ENCODE assay signal across 8 mouse cellular contexts in genomic region chr11:97531381-97532260, GRCm38 (mm10). TPM values are rescaled to one million over a fixed set of nuclear protein-coding genes. Genes with fewer than 3 reads are reported as not detected.
DNase-seq lines count a peak whose midpoint lies in the region; ATAC-seq and TF ChIP-seq lines count a peak whose summit lies in the region.

No protein-coding gene starts in this region.

- no peak overlapping the region for H3K9ac ChIP-seq in embryonic facial prominence, embryonic 15.5 days
- no peak overlapping the region; the same call in 1 of the 2 replicates for H3K9ac ChIP-seq in kidney, embryonic 14.5 days (ENCODE audit: low read depth, low read length)
- H3K9ac ChIP-seq in limb, embryonic 14.5 days (ENCODE audit: low read depth, low read length, severe bottlenecking) = 0 out of 2 replicates have a peak overlapping the region, but pooled peaks have one; percentile 16
- 0 out of 2 replicates have a peak overlapping the region, but pooled peaks have one; percentile 29 for H3K9ac ChIP-seq in midbrain, postnatal 0 days (replicated peaks; ENCODE audit: low read length, poor library complexity, severe bottlenecking)

- H3K4me2 ChIP-seq in embryonic facial prominence, embryonic 15.5 days (replicated peaks) = peak overlapping the region; percentile 88
- H3K4me2 ChIP-seq in kidney, embryonic 14.5 days (replicated peaks; ENCODE audit: low read depth, low read length) = peak overlapping the region; percentile 63
- peak overlapping the region; percentile 85 for H3K4me2 ChIP-seq in limb, embryonic 14.5 days (replicated peaks; ENCODE audit: low read depth, low read length, severe bottlenecking)
- peak overlapping the region; percentile 53 for H3K4me2 ChIP-seq in midbrain, postnatal 0 days (ENCODE audit: low read depth, low read length, poor library complexity, severe bottlenecking)

- H3K9me3 ChIP-seq in embryonic facial prominence, embryonic 15.5 days (replicated peaks) = no peaks in the 10 kb centered on the region
- no peaks in the 10 kb centered on the region for H3K9me3 ChIP-seq in kidney, embryonic 14.5 days (ENCODE audit: control insufficient read depth, low read length)
- no peaks in the 10 kb centered on the region for H3K9me3 ChIP-seq in limb, embryonic 14.5 days (ENCODE audit: control insufficient read depth, low read length)
- H3K9me3 ChIP-seq in midbrain, postnatal 0 days (ENCODE audit: low read length) = no peaks in the 10 kb centered on the region

- no peak overlapping the region for H3K27ac ChIP-seq in bone marrow macrophage, adult 2 months (ENCODE audit: insufficient read depth, low read depth, low read length)
- no peak overlapping the region for H3K27ac ChIP-seq in embryonic facial prominence, embryonic 15.5 days (replicated peaks)
- H3K27ac ChIP-seq in kidney, embryonic 14.5 days (ENCODE audit: low read depth, low read length) = no peak overlapping the region
- H3K27ac ChIP-seq in limb, embryonic 14.5 days (replicated peaks; ENCODE audit: low read depth, low read length) = no peak overlapping the region
- peak overlapping the region; percentile 47 for H3K27ac ChIP-seq in midbrain, postnatal 0 days (ENCODE audit: low read depth, low read length)

- peak; percentile 19; the same call in 1 of the 2 replicates for TF ChIP-seq CTCF in bone marrow macrophage, adult 2 months (IDR thresholded peaks at IDR 0.05; ENCODE audit: low read depth, low read length)
- peak; percentile 99 for TF ChIP-seq CTCF in midbrain, postnatal 0 days (IDR thresholded peaks at IDR 0.05)

- peaks cover 54% of the 10 kb centered on the region for H3K27me3 ChIP-seq in embryonic facial prominence, embryonic 15.5 days
- H3K27me3 ChIP-seq in kidney, embryonic 14.5 days (ENCODE audit: control insufficient read depth, insufficient read depth, low read length) = peaks cover 47% of the 10 kb centered on the region
- H3K27me3 ChIP-seq in limb, embryonic 14.5 days (ENCODE audit: control insufficient read depth, insufficient read depth, low read length) = peaks cover 48% of the 10 kb centered on the region
- H3K27me3 ChIP-seq in midbrain, postnatal 0 days (ENCODE audit: insufficient read depth, low read length) = 0 out of 2 replicates have a peak, but pooled peaks cover 12% of the 10 kb centered on the region

- WGBS in embryonic facial prominence, embryonic 15.5 days = 7% methylated on average over 46 of the region's 46 CpGs
- 8% methylated on average over 46 of the region's 46 CpGs for WGBS in kidney, embryonic 14.5 days
- 6% methylated on average over 46 of the region's 46 CpGs for WGBS in limb, embryonic 14.5 days
- WGBS in midbrain, postnatal 0 days = 7% methylated on average over 46 of the region's 46 CpGs

- ATAC-seq in embryonic facial prominence, embryonic 15.5 days (ENCODE audit: insufficient number of reproducible peaks, low FRiP score, low TSS enrichment, low read depth) = peak; percentile 45
- 0 out of 2 replicates have a peak, but pooled peaks have one; percentile 40 for ATAC-seq in kidney, embryonic 14.5 days (ENCODE audit: low FRiP score, low TSS enrichment)
- ATAC-seq in limb, embryonic 14.5 days (ENCODE audit: low FRiP score, low read depth) = peak; percentile 70
- ATAC-seq in midbrain, postnatal 0 days (ENCODE audit: low FRiP score) = peak; percentile 66

- H3K4me1 ChIP-seq in bone marrow macrophage, adult 2 months (ENCODE audit: control insufficient read depth, insufficient read depth, low read length) = no peaks in the 10 kb centered on the region
- peaks cover 37% of the 10 kb centered on the region for H3K4me1 ChIP-seq in embryonic facial prominence, embryonic 15.5 days
- H3K4me1 ChIP-seq in kidney, embryonic 14.5 days (ENCODE audit: control insufficient read depth, insufficient read depth, low read length) = peaks cover 19% of the 10 kb centered on the region
- peaks cover 11% of the 10 kb centered on the region; the same call in 1 of the 2 replicates for H3K4me1 ChIP-seq in limb, embryonic 14.5 days (ENCODE audit: control insufficient read depth, insufficient read depth, low read length)
- peaks cover 4% of the 10 kb centered on the region; the same call in 1 of the 2 replicates for H3K4me1 ChIP-seq in midbrain, postnatal 0 days (ENCODE audit: insufficient read depth, low read length)

- peak; percentile 88 to 90 for DNase-seq in B cell, adult 2 months
- peak; percentile 72 to 74 for DNase-seq in heart, adult 9 months (ENCODE audit: low spot score in 2 of 2)
- DNase-seq in limb, embryonic 14.5 days (ENCODE audit: low spot score) = peak; percentile 62
- DNase-seq in midbrain, postnatal 0 days (ENCODE audit: low spot score) = peak; percentile 92
- DNase-seq in spleen, postnatal 10 days (ENCODE audit: low spot score in 2 of 2) = peak; percentile 71 to 90

- H3K36me3 ChIP-seq in embryonic facial prominence, embryonic 15.5 days = no peaks in the 10 kb centered on the region
- no peaks in the 10 kb centered on the region for H3K36me3 ChIP-seq in kidney, embryonic 14.5 days (ENCODE audit: control insufficient read depth, insufficient read depth, low read length)
- H3K36me3 ChIP-seq in limb, embryonic 14.5 days (ENCODE audit: control insufficient read depth, insufficient read depth, low read length) = no peaks in the 10 kb centered on the region
- peaks cover 42% of the 10 kb centered on the region for H3K36me3 ChIP-seq in midbrain, postnatal 0 days (ENCODE audit: insufficient read depth, low read length)

- no peak for TF ChIP-seq POLR2A in bone marrow macrophage, adult 2 months (IDR thresholded peaks at IDR 0.05; ENCODE audit: borderline replicate concordance, low read depth, low read length)
- no peak for TF ChIP-seq POLR2A in limb, embryonic 14.5 days (IDR thresholded peaks at IDR 0.05; ENCODE audit: borderline replicate concordance, extremely low read depth, insufficient read depth, insufficient read length)

- H3K4me3 ChIP-seq in bone marrow macrophage, adult 2 months (ENCODE audit: insufficient read depth, low read length) = peak overlapping the region; percentile 63
- peak overlapping the region; percentile 46 for H3K4me3 ChIP-seq in embryonic facial prominence, embryonic 15.5 days (replicated peaks)
- H3K4me3 ChIP-seq in kidney, embryonic 14.5 days (ENCODE audit: low read length) = peak overlapping the region; percentile 35
- H3K4me3 ChIP-seq in limb, embryonic 14.5 days (replicated peaks; ENCODE audit: low read length) = peak overlapping the region; percentile 41
- H3K4me3 ChIP-seq in midbrain, postnatal 0 days (ENCODE audit: low read depth, low read length) = peak overlapping the region; percentile 10; the same call in 1 of the 2 replicates

RNA-seq across cellular contexts. Expression of gene 4933428G20Rik, which starts 31.5 kb away (rescaled TPM):
- not detected in 2 replicates for polyA plus RNA-seq in bone marrow macrophage, adult 2 months (2012; ENCODE audit: insufficient read depth, insufficient read length, missing spikeins)
- 1.4 and 1.7 TPM in 2 replicates for polyA plus RNA-seq in embryonic facial prominence, embryonic 15.5 days (2015; fragmentation: Nextera tagmentation; extraction: Ambion mirVana)
- 0.15 and 0.69 TPM in 2 replicates for polyA plus RNA-seq in kidney, embryonic 14.5 days (2014; fragmentation: Nextera tagmentation; extraction: Ambion mirVana)
- polyA plus RNA-seq in limb, embryonic 14.5 days (2012; rRNA removed) = not detected in 2 replicates
- polyA plus RNA-seq in limb, embryonic 14.5 days (2014; fragmentation: Nextera tagmentation; extraction: Ambion mirVana) = 0.19 and 0.36 TPM in 2 replicates
- 0.28 TPM in 1 of 2 replicates, not detected in the other for total RNA-seq in midbrain, postnatal 0 days (2014; rRNA removed)
- 0.34 and 0.91 TPM in 2 replicates for polyA plus RNA-seq in midbrain, postnatal 0 days (2015; fragmentation: Nextera tagmentation; extraction: Ambion mirVana)

RNA-seq across cellular contexts. Expression of gene Srcin1, which starts 44.4 kb away (rescaled TPM):
- not detected in 2 replicates for polyA plus RNA-seq in bone marrow macrophage, adult 2 months (2012; ENCODE audit: insufficient read depth, insufficient read length, missing spikeins)
- polyA plus RNA-seq in embryonic facial prominence, embryonic 15.5 days (2015; fragmentation: Nextera tagmentation; extraction: Ambion mirVana) = 2.0 and 2.2 TPM in 2 replicates
- 0.97 and 1.1 TPM in 2 replicates for polyA plus RNA-seq in kidney, embryonic 14.5 days (2014; fragmentation: Nextera tagmentation; extraction: Ambion mirVana)
- polyA plus RNA-seq in limb, embryonic 14.5 days (2012; rRNA removed) = 4.0 and 5.1 TPM in 2 replicates
- 0.39 and 0.53 TPM in 2 replicates for polyA plus RNA-seq in limb, embryonic 14.5 days (2014; fragmentation: Nextera tagmentation; extraction: Ambion mirVana)
- 95.0 and 100 TPM in 2 replicates for total RNA-seq in midbrain, postnatal 0 days (2014; rRNA removed)
- 13.1 and 14.0 TPM in 2 replicates for polyA plus RNA-seq in midbrain, postnatal 0 days (2015; fragmentation: Nextera tagmentation; extraction: Ambion mirVana)

Comparison
In these comparisons a context has a peak if more than half of its experiments do, and no peak if none do; other contexts are left out.
1. H3K4me3 ChIP-seq: peak in every context shown above with its lines; median percentile 63 in bone marrow macrophage, adult 2 months; 46 in embryonic facial prominence, embryonic 15.5 days; 41 in limb, embryonic 14.5 days; 35 in kidney, embryonic 14.5 days; 10 in midbrain, postnatal 0 days.
2. H3K9ac ChIP-seq: peak in limb, embryonic 14.5 days (single experiment) and midbrain, postnatal 0 days (single experiment); none in embryonic facial prominence, embryonic 15.5 days (single experiment) and kidney, embryonic 14.5 days (single experiment).
3. Peak in every context shown above with its lines, with median percentiles within 50 percentile points of each other: DNase-seq, ATAC-seq and H3K4me2 ChIP-seq.